Mouse (Mus musculus): ENCODE data around the gene Zfp810.

Zfp810 gene

GRCm38 (mm10) chr9:22260092-22260422 lies 47.4 kb downstream of the Zfp810 start:
- in situ Hi-C loops (cut with MboI), result no loop called here

- in situ Hi-C loops (cut with MboI), result no loop called here
Measured at GRCm38 (mm10) chr9:22259184-22260091, 48.0 kb downstream of the Zfp810 start, which contains the start of gene Zfp599. Gene Zfp599, minus strand, starts transcription at chr9:22259895.

- in situ Hi-C loops (cut with MboI), result no loop called here
Measured at GRCm38 (mm10) chr9:22258784-22259183, 48.7 kb downstream of the Zfp810 start.

- in situ Hi-C loops (cut with MboI), result no loop called here
Measured at GRCm38 (mm10) chr9:22256579-22256978, 50.9 kb downstream of the Zfp810 start.

- in situ Hi-C loops (cut with MboI), result no loop called here
Measured at GRCm38 (mm10) chr9:22244242-22244641, 63.2 kb downstream of the Zfp810 start.

- in situ Hi-C loops (cut with MboI), result no loop called here
Measured at GRCm38 (mm10) chr9:22240001-22240400, 67.4 kb downstream of the Zfp810 start.

GRCm38 (mm10) chr9:22230556-22230955 lies 76.9 kb downstream of the Zfp810 start:
- in situ Hi-C loops (cut with MboI), result no loop called here

GRCm38 (mm10) chr9:22230061-22230460 lies 77.4 kb downstream of the Zfp810 start:
- in situ Hi-C loops (cut with MboI), result no loop called here

- in situ Hi-C loops (cut with MboI), result loop anchor here (10.0 kb wide), 1 partner anchor 75 kb away; the partner anchor contains the start of gene Pigyl
Measured at GRCm38 (mm10) chr9:22229386-22230026, 77.9 kb downstream of the Zfp810 start.

GRCm38 (mm10) chr9:22226846-22227245 lies 80.6 kb downstream of the Zfp810 start:
- in situ Hi-C loops (cut with MboI), result loop anchor here (10.0 kb wide), 1 partner anchor 72 kb away; the partner anchor contains the start of gene Pigyl
